Comparison of ENCODE assay signal across 13 mouse cellular contexts in the genomic region with DNA sequence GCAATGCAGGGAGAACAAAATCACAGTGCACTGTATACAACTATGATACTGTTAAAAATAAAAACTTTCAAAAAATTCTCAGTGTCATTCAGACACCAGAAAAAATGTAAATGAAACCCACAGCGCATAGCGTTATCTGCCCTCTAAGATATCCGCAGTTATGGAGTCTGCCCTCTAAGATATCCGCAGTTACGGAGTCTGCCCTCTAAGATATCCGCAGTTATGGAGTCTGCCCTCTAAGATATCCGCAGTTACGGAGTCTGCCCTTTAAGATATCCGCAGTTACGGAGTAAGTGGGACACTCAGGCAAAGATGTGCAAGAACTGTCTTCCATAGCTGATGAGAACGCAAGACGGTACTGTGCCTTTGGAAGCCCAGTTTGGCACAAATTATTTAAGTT. TPM values are rescaled to one million over a fixed set of nuclear protein-coding genes. Genes with fewer than 3 reads are reported as not detected.
"Had no signal": no experiment of that assay in that cellular context is flagged by ENCODE, and none has a peak within 500 bp of the region (broad histone marks: within the 10 kb centered on the region; RNA-seq: fewer than 3 reads in every experiment).

No protein-coding gene starts in this region.

- H3K9ac ChIP-seq: kidney, embryonic 15.5 days; limb, embryonic 13.5 days; lung, embryonic 14.5 days; midbrain, embryonic 13.5 days; neural tube, embryonic 13.5 days had no signal

- H3K27ac ChIP-seq: kidney, embryonic 15.5 days; limb, embryonic 10.5 days; limb, embryonic 13.5 days; macrophage; midbrain, embryonic 13.5 days; neural tube, embryonic 13.5 days had no signal

- H3K4me1 ChIP-seq: limb, embryonic 13.5 days had no signal

- H3K36me3 ChIP-seq: kidney, embryonic 15.5 days; limb, embryonic 10.5 days; limb, embryonic 13.5 days; midbrain, embryonic 13.5 days; neural tube, embryonic 13.5 days had no signal

- H3K4me3 ChIP-seq: kidney, embryonic 15.5 days; limb, embryonic 10.5 days; limb, embryonic 13.5 days; midbrain, embryonic 13.5 days; myocyte; neural tube, embryonic 13.5 days had no signal

- H3K9me3 ChIP-seq: kidney, embryonic 15.5 days; limb, embryonic 10.5 days; limb, embryonic 13.5 days; midbrain, embryonic 13.5 days; neural tube, embryonic 13.5 days had no signal

- H3K4me2 ChIP-seq: kidney, embryonic 15.5 days; limb, embryonic 13.5 days; lung, embryonic 14.5 days; midbrain, embryonic 13.5 days; neural tube, embryonic 13.5 days had no signal

- ATAC-seq: lung, postnatal 0 days; midbrain, embryonic 13.5 days; midbrain, embryonic 16.5 days had no signal

RNA-seq across cellular contexts. Expression of gene Il20ra, which starts 4.6 kb away (rescaled TPM):
- polyA plus RNA-seq: liver, adult 2 months; macrophage; myocyte; neural tube, embryonic 13.5 days; small intestine, adult 2 months; spleen, adult 2 months had no signal
